Mouse (Mus musculus): ENCODE data around the gene Nr2c2ap.

DNA sequence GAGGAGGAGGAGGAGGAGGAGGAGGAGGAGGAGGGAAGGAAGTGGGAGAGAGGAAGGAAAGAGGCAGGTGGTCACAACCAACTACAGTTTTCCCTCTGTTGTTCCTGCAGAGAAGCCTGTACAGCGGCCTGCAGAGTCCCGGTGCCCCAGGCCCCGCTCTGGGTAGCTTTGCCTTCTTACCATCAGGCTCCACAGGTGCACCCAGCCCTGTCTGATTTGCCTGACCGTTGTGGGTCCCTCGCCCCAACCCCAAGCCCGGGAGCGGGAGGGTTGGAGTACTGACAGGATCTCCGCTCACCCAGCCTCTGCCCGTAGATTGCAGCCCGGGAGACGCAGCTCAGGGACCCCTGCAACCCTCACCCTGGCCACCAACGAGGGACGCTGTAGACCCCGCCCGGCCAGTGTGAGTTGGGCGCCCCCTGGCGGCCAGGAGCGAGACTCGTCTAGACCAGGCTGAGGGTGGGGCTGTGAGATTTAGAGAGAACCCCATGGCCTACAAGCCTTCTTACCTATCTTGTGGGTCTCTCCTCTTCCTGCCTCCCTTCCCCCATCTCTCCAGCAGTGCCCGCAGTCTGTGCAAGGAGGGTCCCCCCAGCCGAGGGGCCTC, 35.5 kb downstream of the Nr2c2ap start:
- no peak for TF ChIP-seq POLR2A (IDR thresholded peaks at IDR 0.05; ENCODE audit: insufficient read depth, low read depth, low read length)
- peak; percentile 96 for TF ChIP-seq CTCF (IDR thresholded peaks at IDR 0.05)
